Mouse (Mus musculus): ENCODE results near the gene Fance. TPM values are rescaled to one million over a fixed set of nuclear protein-coding genes. Genes with fewer than 3 reads are reported as not detected.

The Fance gene
- 33.1 and 40.3 TPM in 2 replicates for polyA plus RNA-seq (2012; ENCODE audit: insufficient read depth, low replicate concordance)

DNA sequence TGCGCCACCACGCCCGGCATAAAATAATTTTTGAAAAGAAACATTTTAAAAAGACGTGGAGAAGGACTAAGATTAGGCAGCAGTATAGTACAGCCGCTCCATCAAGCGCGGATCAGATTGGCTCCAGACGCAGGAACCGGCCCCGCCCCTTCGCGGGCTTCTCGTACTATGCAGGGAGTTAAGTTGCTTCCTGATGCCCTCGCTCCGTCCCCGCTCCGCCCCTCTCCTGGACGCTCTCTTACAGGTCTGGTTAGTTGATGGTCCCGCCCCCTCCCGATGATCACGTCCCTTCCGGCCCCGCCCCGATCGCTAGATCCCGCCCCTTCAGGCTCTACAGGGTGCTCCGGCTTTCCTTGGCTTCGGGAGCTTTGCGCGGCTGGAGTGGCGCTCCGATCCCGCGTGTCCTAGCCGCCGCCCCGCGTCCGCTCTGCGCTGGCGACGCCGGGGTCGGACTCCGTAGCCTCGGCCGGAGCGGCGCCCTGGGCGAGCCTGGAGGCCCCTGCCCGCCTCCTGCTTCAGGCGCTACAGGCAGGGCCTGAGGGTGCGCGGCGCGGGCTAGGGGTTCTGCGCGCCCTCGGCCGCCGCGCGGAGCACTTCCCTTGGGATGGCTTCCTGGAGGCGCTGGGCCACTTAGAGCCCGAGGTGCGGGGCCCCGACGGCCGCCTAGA lies at the start of gene Fance:
Gene Fance, plus strand, starts transcription at position 308 of the 668 bp plus-strand sequence.
- H3K36me3 ChIP-seq (replicated peaks; ENCODE audit: low read length): peaks cover 34% of the 10 kb centered on the region
- peaks cover 66% of the 10 kb centered on the region for H3K4me1 ChIP-seq
- peak within 1 kb of the TSS; percentile 94 for H3K4me3 ChIP-seq (replicated peaks)
- no peaks in the 10 kb centered on the region for H3K27me3 ChIP-seq (replicated peaks)
- H3K9me3 ChIP-seq: no peaks in the 10 kb centered on the region
- no peak for TF ChIP-seq GATA1 (IDR thresholded peaks at IDR 0.05; ENCODE audit: borderline replicate concordance, low read length)
- TF ChIP-seq FLI1 (IDR thresholded peaks at IDR 0.05; ENCODE audit: low read length): no peak

DNA sequence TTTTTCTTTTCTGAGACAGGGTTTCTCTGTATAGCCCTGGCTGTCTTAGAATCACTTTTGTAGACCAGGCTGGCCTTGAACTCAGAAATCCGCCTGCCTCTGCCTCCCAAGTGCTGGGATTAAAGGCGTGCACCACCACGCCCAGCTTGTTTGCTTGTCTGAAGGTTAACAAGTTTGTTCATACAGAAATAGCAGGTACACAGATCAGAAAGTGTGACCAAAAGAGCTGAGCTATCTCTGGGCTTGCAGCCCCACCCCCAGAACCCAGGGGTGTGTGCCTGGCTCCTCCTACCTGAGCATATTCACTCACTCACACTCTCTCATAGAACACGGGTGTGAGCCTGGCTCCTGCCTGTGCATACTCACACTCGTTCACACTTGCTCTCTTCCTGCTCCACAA lies 46.1 kb upstream of the Fance start:
- TF ChIP-seq FLI1 (IDR thresholded peaks at IDR 0.05; ENCODE audit: low read length) (no peak), GATA1 (IDR thresholded peaks at IDR 0.05; ENCODE audit: borderline replicate concordance, low read length) (no peak)
- Histone ChIP-seq H3K9me3 (no peaks in the 10 kb centered on the region), H3K4me1 (peaks cover 89% of the 10 kb centered on the region), H3K27me3 (replicated peaks) (no peaks in the 10 kb centered on the region), H3K36me3 (replicated peaks; ENCODE audit: low read length) (peaks cover 73% of the 10 kb centered on the region), H3K4me3 (replicated peaks) (no peak overlapping the region)

DNA sequence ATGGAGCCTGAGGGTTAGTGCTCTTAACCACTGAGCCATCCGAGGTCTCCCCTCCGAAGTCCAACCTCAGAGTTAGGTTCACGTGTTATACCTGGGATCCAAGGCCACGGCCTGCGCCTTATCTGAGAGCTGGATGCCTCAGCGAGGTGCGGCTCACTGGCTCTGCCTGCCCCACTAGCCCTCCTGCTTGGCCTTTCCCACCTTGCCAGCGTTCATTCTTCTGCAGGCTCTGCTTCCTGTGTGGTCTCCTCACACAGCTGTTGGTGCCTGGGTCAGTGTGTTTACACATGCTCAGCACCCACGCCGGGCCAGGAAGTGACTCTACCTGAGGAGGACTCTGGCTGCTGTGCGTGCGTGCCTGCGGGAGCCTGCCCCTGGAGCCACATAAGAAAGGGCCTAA lies 43.2 kb upstream of the Fance start:
- Histone ChIP-seq H3K9me3 (no peaks in the 10 kb centered on the region), H3K36me3 (replicated peaks; ENCODE audit: low read length) (peaks cover 76% of the 10 kb centered on the region), H3K27me3 (replicated peaks) (no peaks in the 10 kb centered on the region), H3K4me1 (peaks cover 92% of the 10 kb centered on the region), H3K4me3 (replicated peaks) (peak overlapping the region; percentile 72)
- TF ChIP-seq FLI1 (IDR thresholded peaks at IDR 0.05; ENCODE audit: low read length) (no peak), GATA1 (IDR thresholded peaks at IDR 0.05; ENCODE audit: borderline replicate concordance, low read length) (no peak)

DNA sequence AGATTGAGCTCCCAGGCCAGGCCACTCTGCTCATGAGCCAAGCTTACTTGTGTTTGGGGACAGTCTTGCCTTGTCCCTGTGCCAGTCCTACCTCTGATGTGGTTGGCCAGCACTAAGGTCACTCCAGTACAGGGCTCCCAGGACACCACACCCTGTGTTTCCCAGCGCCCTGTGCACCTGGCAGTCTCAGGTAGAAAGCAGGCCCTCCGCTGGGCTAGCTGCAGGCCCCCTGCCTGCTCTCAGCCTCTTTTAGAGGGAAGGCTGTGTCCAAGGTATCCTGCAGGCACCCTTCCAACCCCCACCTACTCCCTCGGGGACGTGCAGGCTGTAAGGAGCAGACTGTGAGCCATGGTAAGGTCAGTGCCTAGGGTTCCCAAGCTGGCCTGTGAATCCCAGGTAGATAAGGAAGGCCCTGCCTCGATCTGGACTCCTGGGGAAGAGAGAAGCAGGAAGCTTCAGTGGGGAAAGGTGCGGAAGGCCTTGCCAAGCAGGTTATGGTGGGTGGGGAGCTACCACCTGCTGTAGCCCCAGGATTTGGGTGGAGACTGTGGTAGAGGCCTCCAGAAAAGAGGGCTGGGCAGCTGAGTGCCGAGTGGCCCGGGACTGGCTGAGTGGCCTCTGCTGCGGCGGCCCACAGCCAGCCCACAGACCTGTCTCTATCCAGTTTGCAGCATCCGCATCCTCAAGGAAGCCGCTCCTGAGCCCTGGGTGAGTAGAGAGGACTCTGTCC lies 41.6 kb upstream of the Fance start:
- Histone ChIP-seq H3K4me3 (replicated peaks) (no peak overlapping the region), H3K27me3 (replicated peaks) (no peaks in the 10 kb centered on the region), H3K9me3 (no peaks in the 10 kb centered on the region), H3K36me3 (replicated peaks; ENCODE audit: low read length) (peaks cover 74% of the 10 kb centered on the region), H3K4me1 (peaks cover 92% of the 10 kb centered on the region)
- TF ChIP-seq FLI1 (IDR thresholded peaks at IDR 0.05; ENCODE audit: low read length): no peak
- TF ChIP-seq GATA1 (IDR thresholded peaks at IDR 0.05; ENCODE audit: borderline replicate concordance, low read length): no peak

DNA sequence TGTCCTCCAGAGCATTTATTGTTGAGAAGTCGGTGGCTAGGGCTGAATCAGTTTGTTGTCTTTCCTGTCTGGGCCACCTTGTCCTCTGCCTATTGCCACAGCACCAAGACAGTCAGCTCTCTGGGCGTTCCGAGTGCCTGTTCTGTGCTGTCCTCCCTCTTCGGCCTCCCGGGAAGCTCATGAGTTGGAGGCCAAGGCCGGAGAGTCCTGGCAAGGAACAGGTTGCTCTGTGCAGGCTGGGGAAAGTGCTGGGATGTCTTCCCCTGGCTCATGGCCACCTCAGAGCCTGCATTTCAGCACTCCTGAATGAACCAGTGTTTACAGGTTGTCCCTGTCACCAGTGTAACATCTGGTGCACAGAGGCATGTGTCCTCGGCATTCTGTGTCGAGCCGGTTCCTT lies 41.0 kb upstream of the Fance start:
- TF ChIP-seq GATA1 (IDR thresholded peaks at IDR 0.05; ENCODE audit: borderline replicate concordance, low read length) (no peak), FLI1 (IDR thresholded peaks at IDR 0.05; ENCODE audit: low read length) (no peak)
- H3K9me3 ChIP-seq: no peaks in the 10 kb centered on the region
- H3K36me3 ChIP-seq (replicated peaks; ENCODE audit: low read length): peaks cover 77% of the 10 kb centered on the region
- H3K27me3 ChIP-seq (replicated peaks): no peaks in the 10 kb centered on the region
- peaks cover 94% of the 10 kb centered on the region for H3K4me1 ChIP-seq
- peak overlapping the region; percentile 5 for H3K4me3 ChIP-seq (replicated peaks)

DNA sequence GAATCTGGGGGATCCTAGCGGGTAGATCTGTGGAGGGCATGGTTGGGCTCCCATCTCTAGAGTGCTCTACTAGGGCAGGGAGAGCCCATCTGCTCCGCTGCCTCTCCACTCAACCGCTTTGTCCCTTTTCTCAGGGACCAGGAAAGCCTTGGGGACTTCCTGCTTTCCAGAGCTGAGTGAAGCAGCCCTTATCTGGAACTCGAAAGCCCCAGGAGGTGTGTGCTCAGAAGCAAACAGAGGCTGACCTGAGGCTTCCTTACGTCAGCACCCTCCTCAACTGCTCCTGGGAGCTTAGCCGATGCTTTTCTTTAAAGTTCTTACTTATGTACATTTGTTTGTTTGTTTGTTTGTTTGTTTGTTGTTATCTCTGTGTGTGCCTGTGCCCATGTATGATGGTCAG lies 40.5 kb upstream of the Fance start:
- peaks cover 94% of the 10 kb centered on the region for H3K4me1 ChIP-seq
- TF ChIP-seq GATA1 (IDR thresholded peaks at IDR 0.05; ENCODE audit: borderline replicate concordance, low read length) (no peak), FLI1 (IDR thresholded peaks at IDR 0.05; ENCODE audit: low read length) (no peak)
- peaks cover 77% of the 10 kb centered on the region for H3K36me3 ChIP-seq (replicated peaks; ENCODE audit: low read length)
- H3K4me3 ChIP-seq (replicated peaks): peak overlapping the region; percentile 15
- no peaks in the 10 kb centered on the region for H3K9me3 ChIP-seq
- H3K27me3 ChIP-seq (replicated peaks): no peaks in the 10 kb centered on the region

DNA sequence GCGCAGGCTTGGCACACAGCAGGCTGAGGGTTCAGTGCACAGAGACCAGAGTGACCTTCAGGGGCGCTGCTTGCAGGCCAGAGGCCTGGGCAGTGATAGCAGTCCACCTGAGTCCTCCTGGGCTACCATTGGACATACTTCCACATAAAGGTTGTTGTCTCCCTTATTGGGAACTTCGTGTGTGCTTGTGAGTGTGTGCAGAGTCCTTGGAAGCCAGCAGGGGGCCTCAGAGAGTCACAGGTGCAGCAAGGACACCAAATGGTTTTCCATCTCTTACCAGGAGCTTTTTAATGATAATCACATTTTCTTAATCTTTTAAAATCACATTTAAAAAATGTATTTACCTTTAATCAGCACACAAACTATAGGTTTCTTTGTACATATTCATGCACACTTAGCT lies 38.6 kb upstream of the Fance start:
- TF ChIP-seq FLI1 (IDR thresholded peaks at IDR 0.05; ENCODE audit: low read length) (no peak), GATA1 (IDR thresholded peaks at IDR 0.05; ENCODE audit: borderline replicate concordance, low read length) (no peak)
- H3K4me1 ChIP-seq: peaks cover 99% of the 10 kb centered on the region
- peaks cover 88% of the 10 kb centered on the region for H3K36me3 ChIP-seq (replicated peaks; ENCODE audit: low read length)
- H3K27me3 ChIP-seq (replicated peaks): no peaks in the 10 kb centered on the region
- H3K4me3 ChIP-seq (replicated peaks): no peak overlapping the region
- H3K9me3 ChIP-seq: no peaks in the 10 kb centered on the region

DNA sequence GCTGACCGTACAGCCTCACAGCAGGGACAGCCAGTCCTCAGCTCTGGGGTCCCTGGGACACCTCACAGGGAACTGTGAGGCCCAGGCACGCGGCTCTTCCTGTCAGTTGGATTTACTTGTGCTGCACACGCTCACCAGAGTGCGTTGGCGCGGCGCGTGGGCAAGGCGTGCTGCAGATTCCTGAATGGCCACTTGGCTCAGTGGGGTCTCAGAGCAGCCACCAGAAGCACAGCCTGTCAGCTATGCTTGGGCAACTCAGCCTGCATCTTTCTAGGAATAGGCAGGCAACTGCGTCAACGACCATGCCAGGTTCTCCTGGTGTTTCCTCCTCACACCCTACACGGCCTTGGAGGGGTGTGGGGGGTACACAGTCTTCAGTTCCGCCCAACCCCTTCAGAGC lies 36.1 kb upstream of the Fance start:
- Histone ChIP-seq H3K9me3 (no peaks in the 10 kb centered on the region), H3K4me3 (replicated peaks) (no peak overlapping the region), H3K27me3 (replicated peaks) (no peaks in the 10 kb centered on the region), H3K36me3 (replicated peaks; ENCODE audit: low read length) (peaks cover 76% of the 10 kb centered on the region), H3K4me1 (peaks cover 100% of the 10 kb centered on the region)
- no peak for TF ChIP-seq GATA1 (IDR thresholded peaks at IDR 0.05; ENCODE audit: borderline replicate concordance, low read length)
- no peak for TF ChIP-seq FLI1 (IDR thresholded peaks at IDR 0.05; ENCODE audit: low read length)

DNA sequence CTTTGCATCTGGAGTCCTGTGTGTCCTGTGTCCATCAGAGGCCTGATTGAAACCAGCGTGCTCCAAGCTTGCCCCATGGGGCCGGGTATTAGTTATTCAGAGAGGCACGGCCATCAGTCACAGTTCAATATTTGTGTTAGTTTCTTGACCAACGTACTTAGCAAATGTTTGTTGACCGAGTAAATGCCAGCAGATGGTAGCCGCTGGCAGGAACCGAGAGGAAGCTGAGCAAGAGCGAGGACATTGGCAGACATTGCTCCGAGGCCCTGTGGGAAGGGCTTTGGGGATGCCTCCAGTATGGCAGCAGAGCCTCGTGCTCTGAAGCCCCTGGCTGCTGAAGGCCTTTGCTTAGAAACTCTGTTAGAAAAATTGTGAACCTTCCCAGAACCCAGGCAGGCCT lies 35.6 kb upstream of the Fance start:
- Histone ChIP-seq H3K4me3 (replicated peaks) (no peak overlapping the region), H3K27me3 (replicated peaks) (no peaks in the 10 kb centered on the region), H3K9me3 (no peaks in the 10 kb centered on the region), H3K36me3 (replicated peaks; ENCODE audit: low read length) (peaks cover 75% of the 10 kb centered on the region), H3K4me1 (peaks cover 99% of the 10 kb centered on the region)
- TF ChIP-seq FLI1 (IDR thresholded peaks at IDR 0.05; ENCODE audit: low read length): no peak
- no peak for TF ChIP-seq GATA1 (IDR thresholded peaks at IDR 0.05; ENCODE audit: borderline replicate concordance, low read length)

DNA sequence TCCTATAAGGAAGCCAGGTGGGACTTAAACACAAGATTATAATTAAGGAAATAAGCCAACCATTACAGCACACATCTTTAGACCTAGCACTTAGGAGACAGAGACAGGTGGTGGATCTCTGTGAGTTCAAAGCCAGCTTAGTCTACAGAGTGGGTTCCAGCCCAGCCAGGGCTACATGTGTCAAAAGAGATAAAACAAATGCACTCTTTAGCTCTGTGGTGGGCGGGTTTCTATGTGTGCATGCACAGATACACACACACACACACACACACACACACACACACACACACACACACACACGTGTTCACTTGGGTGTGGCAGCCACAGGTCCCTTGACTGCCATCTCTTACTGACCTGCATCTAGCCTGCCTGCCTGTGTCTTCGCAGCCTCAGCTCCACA lies 35.2 kb upstream of the Fance start:
- peaks cover 75% of the 10 kb centered on the region for H3K36me3 ChIP-seq (replicated peaks; ENCODE audit: low read length)
- H3K4me3 ChIP-seq (replicated peaks): no peak overlapping the region
- H3K4me1 ChIP-seq: peaks cover 99% of the 10 kb centered on the region
- no peaks in the 10 kb centered on the region for H3K9me3 ChIP-seq
- TF ChIP-seq GATA1 (IDR thresholded peaks at IDR 0.05; ENCODE audit: borderline replicate concordance, low read length) (no peak), FLI1 (IDR thresholded peaks at IDR 0.05; ENCODE audit: low read length) (no peak)
- no peaks in the 10 kb centered on the region for H3K27me3 ChIP-seq (replicated peaks)

Measured in megakaryocyte, embryonic 14.5 days (primary cell).